Mouse (Mus musculus): ENCODE data around the gene Ccdc12.

DNA sequence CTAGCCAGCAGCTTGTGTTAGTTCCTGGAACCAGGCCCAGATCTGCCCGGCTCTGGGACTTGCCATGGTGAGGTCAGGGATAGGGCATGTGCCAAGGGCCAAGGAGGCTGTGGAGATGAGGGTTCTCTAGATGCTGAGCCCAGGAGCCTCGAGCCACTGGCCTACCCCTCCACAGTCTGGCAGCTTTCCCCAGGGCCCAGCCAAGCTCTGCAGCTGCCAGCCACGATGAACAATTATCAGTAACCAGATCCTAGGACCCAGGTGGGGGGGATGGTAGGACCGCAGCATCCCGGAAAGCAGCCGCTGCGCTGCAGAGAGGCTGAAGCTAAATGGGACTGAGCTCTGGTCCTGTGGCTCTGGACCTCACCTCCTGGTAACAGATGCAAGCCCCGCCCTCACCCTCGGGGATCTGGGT lies 69.4 kb downstream of the Ccdc12 start:
- TF ChIP-seq POLR2A (IDR thresholded peaks at IDR 0.05; ENCODE audit: borderline replicate concordance, low read depth, low read length) (no peak), CTCF (IDR thresholded peaks at IDR 0.05; ENCODE audit: low read depth, low read length) (no peak)

All from bone marrow macrophage, adult 2 months (primary cell).